8 mouse cellular contexts compared by ENCODE assay signal in genomic region chr4:125282154-125282973, GRCm38 (mm10).
DNase-seq lines count a peak whose midpoint lies in the region; ATAC-seq and TF ChIP-seq lines count a peak whose summit lies in the region.

No protein-coding gene starts in this region.

- peak overlapping the region; percentile 43 for H3K4me2 ChIP-seq in forebrain, embryonic 11.5 days (ENCODE audit: low read depth, low read length, severe bottlenecking)
- H3K4me2 ChIP-seq in heart, embryonic 16.5 days (ENCODE audit: low read depth, low read length), result no peak overlapping the region

- ATAC-seq in forebrain, embryonic 11.5 days (replicated peaks; ENCODE audit: low FRiP score), result peak; percentile 89
- ATAC-seq in heart, embryonic 16.5 days (replicated peaks; ENCODE audit: extremely low read depth, insufficient read depth, low FRiP score), result 0 out of 2 replicates have a peak, but pooled peaks have one; percentile 45

- no peak for TF ChIP-seq CTCF in brain, embryonic 14.5 days (IDR thresholded peaks at IDR 0.05; ENCODE audit: borderline replicate concordance, extremely low read depth, insufficient read depth, insufficient read length)

- DNase-seq in MN1 (ENCODE audit: low spot score), result peak; percentile 95
- DNase-seq in brain, embryonic 14.5 days (ENCODE audit: low read depth), result peak; percentile 96
- DNase-seq in forebrain, embryonic 11.5 days (ENCODE audit: low spot score), result peak; percentile 85
- peak; percentile 74 to 87 for DNase-seq in layer of hippocampus, adult 18-20 months (ENCODE audit: low spot score in 2 of 2)
- DNase-seq in lung, postnatal 4 days, result peak; percentile 14 to 41
- DNase-seq in skeletal muscle tissue, adult 2 months (ENCODE audit: low read depth, low spot score), result peak; percentile 11
- no peak for DNase-seq in B cell, adult 2 months

- 15% methylated on average over 21 of the region's 21 CpGs for WGBS in forebrain, embryonic 11.5 days
- WGBS in heart, embryonic 16.5 days, result 10% methylated on average over 21 of the region's 21 CpGs

- TF ChIP-seq POLR2A in brain, embryonic 14.5 days (IDR thresholded peaks at IDR 0.05; ENCODE audit: borderline replicate concordance, extremely low read depth, insufficient read depth, insufficient read length, poor library complexity, severe bottlenecking), result no peak

- H3K27ac ChIP-seq in forebrain, embryonic 11.5 days (ENCODE audit: low read depth, low read length), result peak overlapping the region; percentile 19; the same call in 1 of the 2 replicates
- H3K27ac ChIP-seq in heart, embryonic 16.5 days (ENCODE audit: low read length), result no peak overlapping the region

- no peak overlapping the region for H3K4me3 ChIP-seq in forebrain, embryonic 11.5 days (ENCODE audit: low read depth, low read length)
- H3K4me3 ChIP-seq in heart, embryonic 16.5 days (ENCODE audit: low read length), result no peak overlapping the region

- H3K27me3 ChIP-seq in forebrain, embryonic 11.5 days (ENCODE audit: control insufficient read depth, insufficient read depth, low read length), result no peaks in the 10 kb centered on the region; the same call in 1 of the 2 replicates
- peaks cover 8% of the 10 kb centered on the region for H3K27me3 ChIP-seq in heart, embryonic 16.5 days (ENCODE audit: control insufficient read depth, insufficient read depth, low read length)

- no peaks in the 10 kb centered on the region for H3K9me3 ChIP-seq in forebrain, embryonic 11.5 days (ENCODE audit: control insufficient read depth, low read length)
- H3K9me3 ChIP-seq in heart, embryonic 16.5 days (replicated peaks; ENCODE audit: control insufficient read depth, low read length), result no peaks in the 10 kb centered on the region

- H3K4me1 ChIP-seq in forebrain, embryonic 11.5 days (replicated peaks; ENCODE audit: control insufficient read depth, insufficient read depth, low read length), result no peaks in the 10 kb centered on the region; the same call in 1 of the 2 replicates
- no peaks in the 10 kb centered on the region for H3K4me1 ChIP-seq in heart, embryonic 16.5 days (ENCODE audit: control insufficient read depth, insufficient read depth, low read length)

- H3K9ac ChIP-seq in forebrain, embryonic 11.5 days (ENCODE audit: low read length), result no peak overlapping the region
- H3K9ac ChIP-seq in heart, embryonic 16.5 days (ENCODE audit: low read length), result no peak overlapping the region

- H3K36me3 ChIP-seq in forebrain, embryonic 11.5 days (ENCODE audit: control insufficient read depth, insufficient read depth, low read length), result no peaks in the 10 kb centered on the region
- no peaks in the 10 kb centered on the region for H3K36me3 ChIP-seq in heart, embryonic 16.5 days (ENCODE audit: control insufficient read depth, insufficient read depth)

Comparison
In these comparisons a context has a peak if more than half of its experiments do, and no peak if none do; other contexts are left out.
1. DNase-seq: peak in MN1 (single experiment), brain, embryonic 14.5 days (single experiment), forebrain, embryonic 11.5 days (single experiment), layer of hippocampus, adult 18-20 months (2 of 2), lung, postnatal 4 days (2 of 2) and skeletal muscle tissue, adult 2 months (single experiment); none in B cell, adult 2 months (0 of 2).